Mouse (Mus musculus): ENCODE data around the gene Kcnk3.

Kcnk3 gene

GRCm38 (mm10) chr5:30587681-30588300 lies at the start of gene Kcnk3:
Gene Kcnk3, plus strand, starts transcription at chr5:30588170.
- ATAC-seq (ENCODE audit: insufficient number of reproducible peaks, low FRiP score, low TSS enrichment): no peak

- no peak for ATAC-seq (ENCODE audit: insufficient number of reproducible peaks, low FRiP score, low TSS enrichment)
These were observed 42.3 kb upstream of the Kcnk3 start, which contains the start of gene Cib4 for GRCm38 (mm10) chr5:30545698-30546097. Gene Cib4, minus strand, starts transcription at chr5:30545836.

- ATAC-seq (ENCODE audit: insufficient number of reproducible peaks, low FRiP score, low TSS enrichment): no peak
These were observed 39.3 kb upstream of the Kcnk3 start for GRCm38 (mm10) chr5:30548681-30549080.

GRCm38 (mm10) chr5:30550334-30551021 lies 37.5 kb upstream of the Kcnk3 start:
- ATAC-seq (ENCODE audit: insufficient number of reproducible peaks, low FRiP score, low TSS enrichment): peak; percentile 90

GRCm38 (mm10) chr5:30551022-30551638 lies 36.8 kb upstream of the Kcnk3 start:
- no peak for ATAC-seq (ENCODE audit: insufficient number of reproducible peaks, low FRiP score, low TSS enrichment)

- no peak for ATAC-seq (ENCODE audit: insufficient number of reproducible peaks, low FRiP score, low TSS enrichment)
These were observed 36.0 kb upstream of the Kcnk3 start for GRCm38 (mm10) chr5:30552006-30552405.

- no peak for ATAC-seq (ENCODE audit: insufficient number of reproducible peaks, low FRiP score, low TSS enrichment)
These were observed 34.0 kb upstream of the Kcnk3 start for GRCm38 (mm10) chr5:30553936-30554335.

GRCm38 (mm10) chr5:30554981-30555380 lies 33.0 kb upstream of the Kcnk3 start:
- no peak for ATAC-seq (ENCODE audit: insufficient number of reproducible peaks, low FRiP score, low TSS enrichment)

GRCm38 (mm10) chr5:30556284-30556683 lies 31.7 kb upstream of the Kcnk3 start:
- no peak for ATAC-seq (ENCODE audit: insufficient number of reproducible peaks, low FRiP score, low TSS enrichment)

- ATAC-seq (ENCODE audit: insufficient number of reproducible peaks, low FRiP score, low TSS enrichment): no peak
These were observed 28.5 kb upstream of the Kcnk3 start for GRCm38 (mm10) chr5:30559421-30559820.

GRCm38 (mm10) chr5:30559986-30560493 lies 27.9 kb upstream of the Kcnk3 start:
- ATAC-seq (ENCODE audit: insufficient number of reproducible peaks, low FRiP score, low TSS enrichment): no peak

- no peak for ATAC-seq (ENCODE audit: insufficient number of reproducible peaks, low FRiP score, low TSS enrichment)
These were observed 19.5 kb upstream of the Kcnk3 start for GRCm38 (mm10) chr5:30568479-30568878.

GRCm38 (mm10) chr5:30571820-30572219 lies 16.1 kb upstream of the Kcnk3 start:
- no peak for ATAC-seq (ENCODE audit: insufficient number of reproducible peaks, low FRiP score, low TSS enrichment)

- ATAC-seq (ENCODE audit: insufficient number of reproducible peaks, low FRiP score, low TSS enrichment): no peak
These were observed 13.6 kb upstream of the Kcnk3 start for GRCm38 (mm10) chr5:30574367-30574766.

GRCm38 (mm10) chr5:30576233-30576632 lies 11.7 kb upstream of the Kcnk3 start:
- ATAC-seq (ENCODE audit: insufficient number of reproducible peaks, low FRiP score, low TSS enrichment): no peak

GRCm38 (mm10) chr5:30577251-30577650 lies 10.7 kb upstream of the Kcnk3 start:
- ATAC-seq (ENCODE audit: insufficient number of reproducible peaks, low FRiP score, low TSS enrichment): peak; percentile 18

GRCm38 (mm10) chr5:30577654-30578310 lies 10.2 kb upstream of the Kcnk3 start:
- ATAC-seq (ENCODE audit: insufficient number of reproducible peaks, low FRiP score, low TSS enrichment): peak; percentile 80

- peak; percentile 2; the same call in 1 of the 2 replicates for ATAC-seq (ENCODE audit: insufficient number of reproducible peaks, low FRiP score, low TSS enrichment)
These were observed 9.4 kb upstream of the Kcnk3 start for GRCm38 (mm10) chr5:30578445-30579080.

- no peak for ATAC-seq (ENCODE audit: insufficient number of reproducible peaks, low FRiP score, low TSS enrichment)
These were observed 7.2 kb upstream of the Kcnk3 start for GRCm38 (mm10) chr5:30580725-30581124.

GRCm38 (mm10) chr5:30582017-30582416 lies 6.0 kb upstream of the Kcnk3 start:
- ATAC-seq (ENCODE audit: insufficient number of reproducible peaks, low FRiP score, low TSS enrichment): no peak

Measured in cerebellum, adult (tissue).